Mouse (Mus musculus): ENCODE data around the gene Hs6st2.

DNA sequence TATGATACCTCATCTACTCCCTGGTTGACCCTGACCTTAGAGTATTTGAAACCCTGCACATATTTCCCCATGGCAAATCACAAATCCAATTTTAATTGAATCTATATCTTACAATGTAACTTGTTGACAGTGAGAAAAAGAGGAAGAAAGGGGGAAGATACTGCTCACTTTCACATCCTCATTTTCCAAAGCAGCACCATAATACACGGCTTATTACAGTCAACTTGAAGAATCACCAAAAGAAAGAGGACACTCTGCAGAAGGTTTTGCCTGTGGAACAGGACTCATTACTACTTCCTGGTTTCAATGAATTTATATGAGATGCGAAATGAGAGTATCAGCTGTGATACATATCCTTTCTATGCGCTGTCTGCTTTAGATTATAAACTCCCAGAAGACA, 220.2 kb downstream of the Hs6st2 start:
- TF ChIP-seq CTCF (IDR thresholded peaks at IDR 0.05; ENCODE audit: extremely low read depth, insufficient read length, insufficient replicate concordance, low read depth, low read length) (no peak), POLR2A (IDR thresholded peaks at IDR 0.05; ENCODE audit: low read depth, low read length) (no peak)
